Comparison of ENCODE assay signal across 8 mouse cellular contexts in genomic region chr16:77015380-77016346, GRCm38 (mm10). TPM values are rescaled to one million over a fixed set of nuclear protein-coding genes. Genes with fewer than 3 reads are reported as not detected.
DNase-seq lines count a peak whose midpoint lies in the region; ATAC-seq lines count a peak whose summit lies in the region.

No protein-coding gene starts in this region.

- H3K9me3 ChIP-seq in heart, embryonic 13.5 days: no peaks in the 10 kb centered on the region
- no peaks in the 10 kb centered on the region for H3K9me3 ChIP-seq in embryonic facial prominence, embryonic 10.5 days
- H3K9me3 ChIP-seq in intestine, embryonic 14.5 days (ENCODE audit: control insufficient read depth, low read length): no peaks in the 10 kb centered on the region
- H3K9me3 ChIP-seq in midbrain, embryonic 16.5 days (replicated peaks; ENCODE audit: control insufficient read depth, low read length, poor library complexity, severe bottlenecking): no peaks in the 10 kb centered on the region

- H3K27ac ChIP-seq in heart, embryonic 13.5 days (replicated peaks): no peak overlapping the region
- no peak overlapping the region for H3K27ac ChIP-seq in embryonic facial prominence, embryonic 10.5 days (replicated peaks)
- no peak overlapping the region for H3K27ac ChIP-seq in intestine, embryonic 14.5 days (ENCODE audit: low read depth)
- no peak overlapping the region for H3K27ac ChIP-seq in midbrain, embryonic 16.5 days (ENCODE audit: low read length)

- peak overlapping the region; percentile 90 for H3K4me3 ChIP-seq in heart, embryonic 13.5 days
- peak overlapping the region; percentile 86 for H3K4me3 ChIP-seq in embryonic facial prominence, embryonic 10.5 days
- H3K4me3 ChIP-seq in intestine, embryonic 14.5 days (ENCODE audit: low read depth, low read length): peak overlapping the region; percentile 76
- no peak overlapping the region; the same call in 1 of the 2 replicates for H3K4me3 ChIP-seq in midbrain, embryonic 16.5 days (ENCODE audit: low read depth, low read length)

- no peaks in the 10 kb centered on the region for H3K36me3 ChIP-seq in heart, embryonic 13.5 days
- H3K36me3 ChIP-seq in embryonic facial prominence, embryonic 10.5 days (replicated peaks): no peaks in the 10 kb centered on the region
- no peaks in the 10 kb centered on the region for H3K36me3 ChIP-seq in intestine, embryonic 14.5 days (ENCODE audit: control insufficient read depth, insufficient read depth, low read length)
- H3K36me3 ChIP-seq in midbrain, embryonic 16.5 days (ENCODE audit: control insufficient read depth, insufficient read depth, low read length): no peaks in the 10 kb centered on the region

- no peak for DNase-seq in heart, postnatal 36 days
- no peak for DNase-seq in embryonic facial prominence, embryonic 10.5 days (ENCODE audit: low spot score)
- no peak for DNase-seq in intestine, embryonic 14.5 days (ENCODE audit: low spot score)
- DNase-seq in gastrocnemius, postnatal 36 days: no peak
- no peak for DNase-seq in layer of hippocampus, adult 11-12 months (ENCODE audit: low spot score)
- no peak for DNase-seq in left cerebral cortex, postnatal 10 days (ENCODE audit: extremely low spot score in 1 of 2, low spot score in 2 of 2)

- peak overlapping the region; percentile 96 for H3K9ac ChIP-seq in heart, embryonic 13.5 days
- H3K9ac ChIP-seq in intestine, embryonic 14.5 days (ENCODE audit: low read length): no peak overlapping the region
- no peak overlapping the region for H3K9ac ChIP-seq in midbrain, embryonic 16.5 days (ENCODE audit: low read depth, low read length)

- ATAC-seq in heart, embryonic 13.5 days (ENCODE audit: extremely low read depth, insufficient number of reproducible peaks, low FRiP score, low TSS enrichment): no peak
- ATAC-seq in intestine, embryonic 14.5 days (replicated peaks; ENCODE audit: low FRiP score, low TSS enrichment, low read depth): no peak
- ATAC-seq in midbrain, embryonic 16.5 days: no peak

- intact Hi-C loops in heart, postnatal 36 days (cut with DNase I): loop anchor here (5.0 to 10.0 kb wide), 4 partner anchors 319 to 1359 kb away; partner anchors contain the start of genes Btg3 and Nrip1
- intact Hi-C loops in gastrocnemius, postnatal 36 days (cut with DNase I): no loop called here
- intact Hi-C loops in left cerebral cortex, postnatal 10 days (cut with DNase I): loop anchor here (10.0 kb wide), 1 partner anchor 111 kb away; no protein-coding TSS in a partner anchor

- H3K4me2 ChIP-seq in heart, embryonic 13.5 days: peak overlapping the region; percentile 80
- peak overlapping the region; percentile 84 for H3K4me2 ChIP-seq in intestine, embryonic 14.5 days (ENCODE audit: low read length)
- H3K4me2 ChIP-seq in midbrain, embryonic 16.5 days (ENCODE audit: low read length): peak overlapping the region; percentile 82

- H3K27me3 ChIP-seq in heart, embryonic 13.5 days (replicated peaks): no peaks in the 10 kb centered on the region
- H3K27me3 ChIP-seq in embryonic facial prominence, embryonic 10.5 days (replicated peaks; ENCODE audit: low read depth, poor library complexity, severe bottlenecking): no peaks in the 10 kb centered on the region
- no peaks in the 10 kb centered on the region for H3K27me3 ChIP-seq in intestine, embryonic 14.5 days (replicated peaks; ENCODE audit: control insufficient read depth, insufficient read depth, low read length)
- no peaks in the 10 kb centered on the region for H3K27me3 ChIP-seq in midbrain, embryonic 16.5 days (ENCODE audit: control insufficient read depth, insufficient read depth, low read depth, low read length)

- WGBS in heart, embryonic 13.5 days: 37% methylated on average over 4 of the region's 4 CpGs
- WGBS in embryonic facial prominence, embryonic 10.5 days: 64% methylated on average over 4 of the region's 4 CpGs
- 54% methylated on average over 4 of the region's 4 CpGs for WGBS in intestine, embryonic 14.5 days
- 66% methylated on average over 4 of the region's 4 CpGs for WGBS in midbrain, embryonic 16.5 days

- H3K4me1 ChIP-seq in heart, embryonic 13.5 days: peaks cover 45% of the 10 kb centered on the region
- H3K4me1 ChIP-seq in embryonic facial prominence, embryonic 10.5 days: peaks cover 51% of the 10 kb centered on the region
- H3K4me1 ChIP-seq in intestine, embryonic 14.5 days (replicated peaks; ENCODE audit: control insufficient read depth, insufficient read depth, low read length): peaks cover 24% of the 10 kb centered on the region
- H3K4me1 ChIP-seq in midbrain, embryonic 16.5 days (ENCODE audit: control insufficient read depth, insufficient read depth, low read length): peaks cover 17% of the 10 kb centered on the region

RNA-seq across cellular contexts. Expression of gene Usp25, which starts 2.2 kb away (rescaled TPM):
- 17.6 and 19.4 TPM in 2 replicates for polyA plus RNA-seq in heart, embryonic 13.5 days (2015; fragmentation: Nextera tagmentation; extraction: Ambion mirVana)
- total RNA-seq in heart, postnatal 36 days (2021): 10 to 100 TPM; 68.3 to 81.6 TPM
- 20.4 and 21.7 TPM in 2 replicates for polyA plus RNA-seq in embryonic facial prominence, embryonic 10.5 days (2016; fragmentation: Nextera tagmentation; extraction: Ambion mirVana)
- 23.7 TPM in 2 replicates for polyA plus RNA-seq in intestine, embryonic 14.5 days (2014; fragmentation: Nextera tagmentation; extraction: Ambion mirVana)
- 8.5 and 9.7 TPM in 2 replicates for polyA plus RNA-seq in midbrain, embryonic 16.5 days (2015; fragmentation: Nextera tagmentation; extraction: Ambion mirVana)
- 10 to 100 TPM; 79.1 to 87.6 TPM for total RNA-seq in gastrocnemius, postnatal 36 days (2021)
- 10 to 100 TPM; 21.8 to 24.3 TPM for total RNA-seq in left cerebral cortex, postnatal 10 days (2021)
